Mouse (Mus musculus) liver, embryonic 14.5 days (tissue): ENCODE measurements at regions not wholly inside any gene's neighbourhood (a gene's known extent, or its start where the extent isn't known, plus 50 kb on each side); places are given as distances from the start of the nearest gene placed in this dataset.

ENCODE experiments used
- CTCF ChIP-seq: IDR thresholded peaks from 2 replicates; pipeline ENCODE4 v1.5.1; 2016; ENCODE audit warnings: antibody characterized with exemption, low read depth, control low read depth
- EP300 ChIP-seq: IDR thresholded peaks from 2 replicates; pipeline ENCODE4 v1.6.1; 2016; ENCODE audit warnings: antibody characterized with exemption, low read depth

DNA sequence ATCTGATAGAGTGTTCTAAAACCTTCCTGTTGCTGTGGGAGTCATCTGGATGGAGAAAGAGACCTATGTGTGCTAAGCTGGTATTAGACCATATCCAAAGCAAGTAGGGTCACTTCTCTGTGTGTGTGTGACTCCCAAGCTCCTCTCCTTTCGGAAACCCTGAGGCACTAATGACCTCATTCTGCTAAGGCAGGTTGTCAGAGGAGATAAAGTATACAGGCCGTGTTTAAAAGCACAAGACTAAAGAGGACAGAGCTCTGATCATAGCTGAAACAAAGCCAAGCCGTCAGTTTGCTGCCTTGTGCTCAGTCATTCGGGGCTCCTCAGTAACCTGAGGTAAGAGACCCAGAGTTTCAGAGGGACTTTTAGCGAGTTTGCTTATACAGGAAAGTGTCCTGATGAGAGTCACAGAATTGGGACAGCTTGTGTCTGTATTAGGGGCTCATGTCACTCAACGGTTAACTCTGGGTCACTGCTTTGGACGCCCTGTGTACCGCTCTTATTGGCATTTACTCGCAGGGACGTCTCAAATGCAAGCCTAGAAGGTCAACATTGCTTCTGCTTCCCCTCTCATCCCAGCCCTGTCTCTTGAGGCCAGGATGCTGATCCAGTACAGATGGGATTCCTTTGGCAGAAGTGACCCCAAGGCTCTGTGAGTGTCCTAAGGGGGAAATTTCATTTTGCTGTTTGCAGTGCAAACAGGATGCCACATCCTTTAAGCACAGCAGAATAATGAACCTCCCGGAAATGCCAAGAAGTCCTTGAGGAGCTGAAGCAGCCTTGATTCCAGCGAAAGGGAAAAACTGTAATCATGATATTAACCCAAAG, 70.7 kb upstream of the Barx2 start:
- TF ChIP-seq EP300 = no peak
- TF ChIP-seq CTCF = no peak
